Mouse (Mus musculus): Measurements from ENCODE around the gene Mxd4.
A peak's percentile ranks its signal among the peaks of the same experiment; 100 is the strongest.

- TF ChIP-seq POLR2A (IDR thresholded peaks at IDR 0.05; ENCODE audit: extremely low read depth, insufficient read depth, low read length) = no peak
- peak; percentile 51 for TF ChIP-seq CTCF (IDR thresholded peaks at IDR 0.05; ENCODE audit: low read depth, low read length)
Measured at GRCm38 (mm10) chr5:34191843-34192242, 4.3 kb upstream of the Mxd4 start.

Data from liver, adult 2 months (tissue).